Mouse (Mus musculus) bone marrow macrophage, adult 2 months (primary cell): Measurements from ENCODE around the gene Tpk1.

Experiments
- CTCF ChIP-seq: IDR thresholded peaks from 2 replicates; pipeline ENCODE4 v1.5.1; 2012; ENCODE audit warnings: low read depth, mild to moderate bottlenecking, low read length, moderate library complexity
- POLR2A ChIP-seq: IDR thresholded peaks from 2 replicates; pipeline ENCODE4 v1.6.1; 2012; ENCODE audit warnings: mild to moderate bottlenecking, low read depth, low read length, borderline replicate concordance

GRCm38 (mm10) chr6:43533323-43533722 lies 132.8 kb downstream of the Tpk1 start:
- no peak for TF ChIP-seq CTCF
- no peak for TF ChIP-seq POLR2A
